Mouse (Mus musculus) heart, postnatal 36 days (tissue): ENCODE data around the gene Clcc1. TPM values are rescaled to one million over a fixed set of nuclear protein-coding genes. Genes with fewer than 3 reads are reported as not detected.

Experiments used
- DNase-seq, 2 experiments: peaks; one replicate each; pipeline ENCODE4 v3.0.0; 2021 to 2022
- intact Hi-C: fragments of 180-260 bp; cut with DNase I; formaldehyde crosslinking; loops from one replicate; pipeline ENCODE4 v1.15.1; 2025
- total RNA-seq, 2 experiments: library from RNA; stranded (reverse); gene quantifications; 2 replicates each; pipeline ENCODE4 v1.2.3; 2021

Clcc1 gene
- total RNA-seq, 2 experiments from 2014 or later, result 43.0 to 49.1 TPM

- intact Hi-C loops, result no loop called here
These were observed 44.9 kb downstream of the Clcc1 start for GRCm38 (mm10) chr3:108698662-108699061.

DNA sequence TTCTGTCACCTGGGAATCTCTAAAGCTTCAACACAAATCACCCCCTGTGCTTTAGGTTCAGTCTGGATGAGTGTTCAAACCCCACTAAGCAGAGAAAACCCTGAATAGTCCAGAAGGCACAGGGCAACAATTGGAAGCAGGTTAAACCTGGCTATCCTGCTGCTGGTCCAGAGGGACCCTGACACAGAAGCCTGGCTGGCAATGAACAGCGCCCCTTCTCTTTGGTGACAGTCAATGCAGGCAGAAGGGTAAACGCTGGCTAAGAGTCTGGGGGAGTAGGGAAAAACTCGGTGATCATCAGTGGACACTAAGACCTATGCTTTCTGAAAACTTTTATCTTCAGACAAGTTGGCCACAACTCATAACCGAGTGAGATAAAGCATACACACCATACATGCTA is 46.1 kb downstream of the Clcc1 start:
- intact Hi-C loops, result no loop called here

More at GRCm38 (mm10) chr3:108698662-108699061, 44.9 kb downstream of the Clcc1 start:
- no peak for DNase-seq

GRCm38 (mm10) chr3:108701256-108701655 is 47.5 kb downstream of the Clcc1 start:
- intact Hi-C loops, result loop anchor here (1.0 kb wide), 1 partner anchor 70 kb away; no protein-coding TSS in a partner anchor
- DNase-seq, result no peak

More for the DNA sequence above, 46.1 kb downstream of the Clcc1 start:
- no peak for DNase-seq

GRCm38 (mm10) chr3:108702789-108703188 is 49.1 kb downstream of the Clcc1 start:
- no peak for DNase-seq
- intact Hi-C loops, result no loop called here

- DNase-seq, result no peak
- intact Hi-C loops, result no loop called here
These were observed 57.6 kb downstream of the Clcc1 start for GRCm38 (mm10) chr3:108711296-108711695.

GRCm38 (mm10) chr3:108713065-108713675 is 59.5 kb downstream of the Clcc1 start:
- intact Hi-C loops, result no loop called here
- no peak for DNase-seq

DNA sequence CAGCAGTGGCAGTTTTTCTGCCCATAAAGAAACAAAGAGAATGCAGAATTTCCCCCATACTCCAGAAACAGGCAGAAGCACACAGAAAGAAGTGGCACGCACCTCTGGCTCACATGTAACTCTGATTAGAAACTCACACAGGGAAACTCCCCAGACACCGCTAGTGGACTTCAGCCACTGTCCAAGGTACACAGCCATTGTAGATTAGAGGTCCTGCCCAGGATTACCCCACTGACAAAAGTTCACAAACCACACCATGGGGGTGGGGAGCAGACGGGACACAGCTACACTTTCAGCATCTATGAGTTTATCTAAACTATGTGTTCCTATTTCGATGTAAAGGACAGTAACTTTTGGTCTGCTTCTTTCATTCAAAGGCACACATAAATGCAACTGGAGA is 61.1 kb downstream of the Clcc1 start:
- intact Hi-C loops, result no loop called here
- no peak for DNase-seq

DNA sequence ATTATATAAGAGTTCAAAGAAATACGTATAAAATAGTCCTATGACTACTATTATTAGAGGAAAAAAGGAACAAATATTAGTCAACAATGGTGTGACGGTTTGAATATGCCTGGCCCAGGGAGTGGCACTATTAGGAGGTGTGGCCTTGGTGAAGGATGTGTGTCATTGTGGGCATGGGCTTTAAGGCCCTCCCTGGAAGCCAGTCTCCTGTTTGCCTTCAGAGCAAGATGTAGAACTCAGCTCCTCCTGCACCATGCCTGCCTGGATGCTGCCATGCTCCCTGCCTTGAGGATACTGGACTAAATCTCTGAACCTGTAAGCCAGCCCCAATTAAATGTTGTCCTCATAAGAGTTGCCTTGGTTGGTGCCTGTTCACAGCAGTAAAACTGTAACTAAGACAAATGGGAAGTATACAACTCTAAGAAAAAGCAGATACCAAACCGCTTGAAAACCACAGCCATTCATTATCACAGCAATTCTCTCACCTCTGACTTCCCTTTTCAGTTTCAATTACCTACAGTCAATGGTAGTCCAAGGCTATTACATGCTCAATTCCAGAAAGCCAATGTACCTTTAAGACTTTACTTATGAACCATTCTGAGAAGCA is 64.3 kb downstream of the Clcc1 start:
- no peak for DNase-seq
- intact Hi-C loops, result no loop called here

DNA sequence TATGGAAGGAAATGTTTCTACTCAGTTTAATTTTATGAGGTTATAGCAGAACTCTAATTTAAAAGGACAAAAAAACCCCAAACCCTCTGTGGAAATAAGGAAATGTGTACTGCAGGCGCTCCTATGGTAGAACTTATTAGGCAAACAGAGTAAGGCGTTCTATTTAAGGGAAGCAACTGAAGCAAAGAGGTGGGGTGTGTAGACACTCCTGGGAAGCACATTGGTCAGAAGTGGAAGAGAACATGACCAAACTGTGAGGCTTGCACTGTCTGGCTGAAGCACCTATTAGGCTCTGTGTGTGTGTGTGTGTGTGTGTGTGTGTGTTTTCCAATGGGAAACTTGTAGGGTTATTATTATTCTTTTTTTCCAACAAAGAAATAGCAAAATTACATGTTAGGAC is 65.6 kb downstream of the Clcc1 start:
- DNase-seq, result no peak
- intact Hi-C loops, result no loop called here

DNA sequence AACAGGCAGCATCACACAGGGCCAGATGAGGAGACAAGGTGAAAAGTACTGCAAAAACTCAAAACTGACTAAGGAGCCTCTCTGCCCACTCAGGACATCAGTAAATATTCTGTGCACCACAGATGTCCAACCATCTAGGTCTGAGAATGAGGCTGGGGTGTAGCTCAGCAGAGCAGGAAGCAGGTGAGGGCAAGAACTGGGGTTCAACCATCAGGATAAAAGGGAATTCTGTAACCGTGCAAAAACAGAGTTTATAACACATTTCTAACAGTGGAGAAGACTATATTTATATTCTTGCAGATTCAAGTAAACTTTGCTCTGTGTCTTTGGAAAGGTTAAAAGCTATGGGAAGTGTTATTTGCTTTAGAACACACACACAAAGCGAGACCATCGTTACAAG is 66.0 kb downstream of the Clcc1 start:
- DNase-seq, result no peak
- intact Hi-C loops, result no loop called here

GRCm38 (mm10) chr3:108721076-108721991 is 67.6 kb downstream of the Clcc1 start:
- intact Hi-C loops, result no loop called here

GRCm38 (mm10) chr3:108722036-108722872 is 68.5 kb downstream of the Clcc1 start, which contains the start of gene Gpsm2:
Gene Gpsm2, minus strand, starts transcription at chr3:108722309.
- intact Hi-C loops, result loop anchor here (1.0 kb wide), 1 partner anchor 49 kb away; no protein-coding TSS in a partner anchor

More at GRCm38 (mm10) chr3:108721076-108721991, 67.6 kb downstream of the Clcc1 start:
- DNase-seq, result peak; percentile 45 to 52

DNA sequence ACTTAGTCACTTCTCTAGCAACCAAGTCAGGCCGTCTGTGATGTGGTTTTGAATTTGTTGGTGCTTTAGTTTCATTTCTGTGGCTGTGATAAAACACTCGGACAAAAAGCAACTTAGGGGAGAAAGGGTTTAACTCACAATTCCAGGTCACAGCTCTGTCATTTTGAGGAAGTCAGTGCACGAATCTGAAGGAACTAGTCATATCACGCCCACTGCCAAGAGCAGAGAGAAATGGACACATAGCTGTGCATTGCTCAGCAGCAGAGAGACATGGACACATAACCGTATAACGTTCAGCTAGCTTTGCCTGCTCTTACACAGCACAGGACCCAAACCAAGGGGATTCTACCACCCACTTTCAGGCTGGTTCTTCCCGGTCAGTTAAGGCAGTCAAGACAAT is 72.7 kb downstream of the Clcc1 start:
- DNase-seq, result no peak
- intact Hi-C loops, result no loop called here

More at GRCm38 (mm10) chr3:108722036-108722872, 68.5 kb downstream of the Clcc1 start, which contains the start of gene Gpsm2:
- DNase-seq, result peak; percentile 94

DNA sequence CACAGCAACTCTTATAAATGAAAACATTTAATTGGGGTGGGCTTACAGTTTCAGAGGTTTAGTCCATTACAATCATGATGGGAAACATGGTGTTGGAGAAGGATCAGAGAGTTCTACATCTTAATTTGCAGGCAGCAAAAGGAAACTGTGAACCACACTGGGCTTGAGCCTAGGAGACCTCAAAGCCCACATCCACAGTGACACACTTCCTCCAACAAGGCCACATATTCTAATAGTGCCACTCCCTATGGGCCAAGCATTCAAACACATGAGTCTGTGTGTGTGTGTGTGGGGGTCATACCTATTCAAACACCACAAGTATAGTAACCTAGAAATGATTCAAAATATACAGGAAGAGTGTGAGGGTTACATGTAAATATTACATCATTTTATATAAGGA is 73.6 kb downstream of the Clcc1 start:
- no peak for DNase-seq

DNA sequence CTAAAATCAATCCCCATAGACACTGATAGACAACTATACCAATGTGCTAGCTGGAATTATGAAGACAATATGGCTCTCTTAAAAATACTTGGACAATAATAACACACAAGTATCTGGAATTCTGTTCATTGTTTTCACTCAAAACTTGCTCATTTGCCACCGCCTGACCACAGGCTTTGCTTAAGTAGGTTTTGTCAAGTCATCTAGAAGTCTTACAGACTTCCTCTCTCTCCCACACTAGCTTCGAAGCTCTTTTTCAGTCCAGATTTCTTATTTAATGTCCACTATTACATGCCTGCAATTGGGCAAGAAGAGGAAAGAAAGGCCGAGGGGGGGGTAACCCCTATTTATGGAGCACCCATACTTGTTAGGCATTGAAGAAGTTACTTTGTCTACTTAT is 74.1 kb downstream of the Clcc1 start:
- no peak for DNase-seq
- intact Hi-C loops, result no loop called here

More for the DNA sequence above, 73.6 kb downstream of the Clcc1 start:
- intact Hi-C loops, result no loop called here

Other genes starting within 250 kb of the Clcc1 start
- 1 to 10 TPM; 6.6 to 7.4 TPM for gene Celsr2, start 238.4 kb upstream of the Clcc1 start, total RNA-seq
- gene Sars, start 208.7 kb upstream of the Clcc1 start, total RNA-seq, result 10 to 100 TPM; 82.6 to 83.9 TPM
- not detected for gene 1700013F07Rik, start 119.8 kb upstream of the Clcc1 start, total RNA-seq
- gene 5330417C22Rik, start 117.4 kb upstream of the Clcc1 start, total RNA-seq, result not detected
- 10 to 100 TPM; 27.0 to 29.9 TPM for gene Tmem167b, start 91.4 kb upstream of the Clcc1 start, total RNA-seq
- 10 to 100 TPM; 14.8 to 17.5 TPM for gene Taf13, start 82.2 kb upstream of the Clcc1 start, total RNA-seq
- 1 to 10 TPM; 7.6 to 9.5 TPM for gene Wdr47, start 62.6 kb upstream of the Clcc1 start, total RNA-seq
- 1 to 10 TPM; 2.0 to 2.5 TPM for gene Gpsm2, start 68.4 kb downstream of the Clcc1 start, total RNA-seq
- gene Aknad1, start 85.7 kb downstream of the Clcc1 start, total RNA-seq, result not detected
- 10 to 100 TPM; 23.5 to 29.3 TPM for gene Stxbp3, start 186.6 kb downstream of the Clcc1 start, total RNA-seq
- gene Fndc7, start 236.1 kb downstream of the Clcc1 start, total RNA-seq, result under 1 TPM in 1 of 2 experiments, not detected in 1; 0.08 TPM